Mouse (Mus musculus): ENCODE results near the gene Siva1.

Gene Siva1

DNA sequence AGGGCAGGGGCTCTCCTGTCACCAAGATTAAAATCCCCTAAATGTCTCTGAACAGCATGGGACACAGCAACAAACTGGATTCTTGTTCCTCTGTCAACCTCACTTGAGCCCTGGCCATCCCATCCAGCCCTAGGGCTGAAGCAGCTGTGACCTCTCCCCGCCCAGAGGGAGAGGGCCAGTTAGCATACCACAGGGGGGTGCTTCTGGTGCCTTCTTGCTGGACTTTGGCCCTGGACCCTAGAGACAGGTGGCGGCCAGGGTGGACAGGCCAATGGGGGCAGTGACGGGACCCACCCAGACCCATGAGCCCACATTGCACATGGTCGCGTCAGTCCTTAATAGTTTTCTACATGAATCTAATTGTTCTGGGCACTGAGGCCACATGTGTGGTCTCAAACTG lies 9.6 kb downstream of the Siva1 start:
- DNase-seq (ENCODE audit: low read depth in 1 of 2, low spot score in 2 of 2) = no peak

DNA sequence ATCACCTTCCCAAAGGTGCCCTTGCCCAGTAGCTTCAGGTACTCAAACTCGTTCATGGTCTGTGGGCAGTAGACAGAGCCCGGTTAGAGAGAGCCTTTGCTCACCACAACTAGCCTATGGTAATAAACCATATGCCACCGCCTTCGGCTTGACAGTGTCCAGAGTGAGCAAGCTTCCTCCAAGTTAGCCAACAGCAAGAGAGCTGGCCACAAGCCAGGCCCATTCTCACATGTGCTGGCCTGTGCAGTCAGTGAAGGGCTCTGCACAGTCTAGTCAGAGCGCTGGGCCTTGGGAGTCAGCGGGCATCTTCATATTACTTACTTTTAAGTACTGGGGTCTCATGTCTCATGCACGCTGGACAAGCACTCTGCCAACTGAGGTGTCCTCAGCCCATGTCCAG lies 14.1 kb downstream of the Siva1 start:
- DNase-seq (ENCODE audit: low read depth in 1 of 2, low spot score in 2 of 2) = no peak

DNA sequence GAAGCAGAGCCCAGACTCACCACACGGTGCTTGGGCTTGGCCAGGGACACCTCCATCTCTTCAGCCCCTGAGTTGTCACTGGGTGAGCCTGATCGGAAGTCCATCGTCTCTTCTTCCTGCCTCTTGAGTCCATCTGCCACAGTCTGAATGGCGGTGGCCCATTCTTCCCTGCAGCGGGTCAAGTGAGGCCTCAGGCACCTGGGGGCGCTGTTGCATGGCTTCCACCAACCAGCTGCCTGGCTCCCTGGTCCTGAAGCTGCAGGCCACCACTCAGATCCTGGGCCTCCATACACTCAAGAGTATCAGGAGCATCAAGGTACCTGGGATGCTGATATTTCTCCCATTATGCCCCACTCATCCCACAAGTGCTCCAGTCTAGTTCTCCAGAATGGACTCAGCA lies 14.6 kb downstream of the Siva1 start:
- DNase-seq (ENCODE audit: low read depth in 1 of 2, low spot score in 2 of 2) = peak; percentile 33 to 49

DNA sequence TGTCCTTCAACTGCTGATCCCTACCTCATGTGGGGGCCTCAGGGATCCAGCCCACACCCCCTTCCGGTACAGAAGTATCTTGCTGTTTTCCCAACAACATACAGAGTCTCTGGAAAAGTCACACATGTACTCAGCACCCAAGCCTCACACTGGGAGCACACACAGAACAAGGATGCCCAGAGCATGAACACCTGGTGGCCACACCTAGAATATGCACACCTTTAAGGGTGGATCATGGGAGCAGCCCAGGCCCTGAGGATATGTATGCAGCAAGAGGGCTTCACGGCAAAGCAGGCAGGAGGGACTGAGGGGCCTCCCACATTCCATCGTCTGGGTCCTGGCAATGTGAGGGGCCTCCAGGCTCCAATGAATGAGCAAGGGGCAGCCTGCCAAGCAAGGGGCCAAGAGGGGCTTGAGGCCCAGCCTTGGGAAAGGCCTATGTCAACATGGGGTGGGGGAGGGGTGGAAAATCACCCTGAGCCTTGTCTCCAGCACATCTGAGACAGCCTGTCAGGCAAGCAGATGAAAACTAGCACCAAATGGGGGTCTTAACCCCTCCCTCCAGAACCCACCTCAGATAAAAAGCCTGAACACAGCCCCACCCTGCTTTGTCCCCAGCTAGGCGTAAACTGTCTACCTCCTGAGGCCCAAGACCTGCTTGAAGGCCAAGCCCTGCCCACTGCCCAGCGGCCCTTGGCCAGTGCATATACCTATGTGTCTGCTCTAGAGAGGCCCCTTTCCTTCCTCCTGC lies 16.3 kb downstream of the Siva1 start:
- DNase-seq (ENCODE audit: low read depth in 1 of 2, low spot score in 2 of 2) = no peak

DNA sequence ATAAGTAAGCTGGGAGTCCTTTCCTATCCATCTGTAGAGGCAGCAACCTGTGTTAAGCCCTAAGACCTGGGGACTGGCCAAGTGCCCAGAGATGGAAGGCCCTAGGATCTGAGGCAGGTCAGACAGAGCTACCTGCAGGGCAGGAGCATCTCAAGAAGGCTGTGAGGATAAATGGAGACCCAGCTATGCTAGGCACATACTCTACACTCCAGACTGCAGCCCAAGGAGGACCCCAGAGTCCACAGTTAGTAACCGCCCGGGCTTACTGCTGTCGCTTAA lies 16.8 kb downstream of the Siva1 start:
- DNase-seq (ENCODE audit: low read depth in 1 of 2, low spot score in 2 of 2) = no peak

DNA sequence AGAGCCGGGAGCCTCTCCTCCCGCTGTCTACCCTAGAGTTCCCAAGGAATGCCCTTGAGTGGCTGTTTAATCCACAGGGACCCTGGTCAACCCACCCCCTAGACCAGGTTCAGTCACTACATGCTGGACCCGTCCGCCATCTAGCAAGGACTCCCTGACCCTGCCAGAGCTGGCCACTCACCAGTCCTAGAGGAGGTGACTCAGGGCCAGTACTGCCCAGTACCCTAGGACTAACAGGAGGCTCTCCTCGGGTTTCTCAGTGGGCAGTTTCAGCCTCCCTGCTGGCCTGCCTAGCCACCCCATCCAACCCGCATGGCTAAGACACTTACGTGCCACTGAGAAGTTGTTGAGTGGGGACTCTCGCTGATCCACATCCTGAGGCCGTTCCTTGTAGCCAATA lies 17.4 kb downstream of the Siva1 start:
- no peak for DNase-seq (ENCODE audit: low read depth in 1 of 2, low spot score in 2 of 2)

DNA sequence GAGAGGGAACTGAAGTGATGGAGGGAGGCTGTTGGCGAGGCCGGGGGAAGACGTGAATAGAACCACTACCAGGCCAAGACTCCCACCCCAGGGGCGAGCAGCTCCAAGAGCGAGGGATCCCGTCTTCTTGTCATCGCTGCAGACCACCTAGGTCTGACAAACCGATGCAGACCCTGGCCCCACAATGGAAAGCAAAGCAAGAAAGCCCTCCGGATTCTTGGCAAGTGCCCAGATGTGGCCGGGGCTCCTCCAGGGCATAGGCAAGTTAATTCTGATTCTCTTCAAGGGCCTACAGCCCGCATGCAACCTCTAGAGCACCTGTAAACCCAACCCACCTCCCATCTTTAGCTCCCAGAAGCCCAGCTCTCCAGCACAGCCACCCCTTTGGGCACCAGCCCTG lies 18.8 kb downstream of the Siva1 start:
- DNase-seq (ENCODE audit: low read depth in 1 of 2, low spot score in 2 of 2) = no peak

DNA sequence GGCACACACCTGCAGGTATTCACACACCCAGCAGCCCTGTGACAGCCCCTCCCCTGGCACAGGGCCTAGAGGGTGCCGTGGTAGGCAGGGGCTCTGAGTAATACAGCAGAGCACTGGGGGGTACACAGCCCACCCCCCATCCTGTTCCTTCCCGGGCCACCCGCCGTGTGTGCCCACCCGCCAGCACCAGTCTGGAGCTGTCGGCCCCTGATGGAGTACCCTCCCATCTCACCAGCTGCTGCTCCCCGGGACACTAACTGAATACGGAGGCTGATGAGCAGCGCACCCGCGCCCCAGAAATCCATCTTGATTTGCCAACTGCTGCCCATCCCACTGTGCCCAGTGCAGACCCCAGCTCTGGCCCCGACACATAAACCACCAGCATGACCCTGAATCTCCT lies 19.2 kb downstream of the Siva1 start:
- DNase-seq (ENCODE audit: low read depth in 1 of 2, low spot score in 2 of 2) = no peak

DNA sequence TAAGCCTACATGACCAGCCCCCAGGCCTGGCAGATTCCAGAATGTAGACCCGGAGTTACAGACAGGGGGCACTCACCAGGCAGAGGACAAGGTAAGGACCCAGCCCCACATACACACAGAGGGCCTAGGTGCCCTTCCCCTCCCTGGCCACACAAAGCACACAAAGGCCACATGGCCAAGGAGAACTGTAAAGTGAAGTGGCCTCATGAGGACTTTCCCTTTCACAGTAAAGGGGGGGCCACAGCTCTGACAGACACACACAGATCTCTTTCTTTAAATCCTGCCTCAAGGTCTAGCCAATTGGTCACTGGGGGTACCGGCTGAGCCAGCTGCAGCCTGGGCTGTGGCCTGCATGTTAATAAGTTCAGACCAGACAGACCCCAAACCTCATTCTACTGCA lies 19.6 kb downstream of the Siva1 start:
- DNase-seq (ENCODE audit: low read depth in 1 of 2, low spot score in 2 of 2) = no peak

DNA sequence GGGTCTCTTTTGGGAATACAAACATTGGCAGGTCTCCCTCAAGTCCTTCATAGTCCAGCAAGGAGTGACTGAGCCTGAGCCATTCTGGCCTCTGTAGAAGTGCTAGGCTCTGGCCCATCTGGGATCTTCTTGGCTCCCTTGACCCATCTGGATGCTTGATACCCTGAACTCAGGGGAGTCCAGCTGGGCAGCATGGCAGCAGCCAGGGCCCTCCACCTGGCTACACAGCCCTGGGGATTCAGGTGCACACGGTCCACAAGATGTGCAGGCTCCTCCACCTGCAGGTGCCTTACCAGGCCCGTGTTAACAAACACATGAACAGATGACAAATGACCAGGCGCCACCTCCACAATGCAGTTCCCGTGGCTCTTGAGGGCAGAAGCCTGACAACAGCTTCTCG lies 20.2 kb downstream of the Siva1 start:
- no peak for DNase-seq (ENCODE audit: low read depth in 1 of 2, low spot score in 2 of 2)

DNA sequence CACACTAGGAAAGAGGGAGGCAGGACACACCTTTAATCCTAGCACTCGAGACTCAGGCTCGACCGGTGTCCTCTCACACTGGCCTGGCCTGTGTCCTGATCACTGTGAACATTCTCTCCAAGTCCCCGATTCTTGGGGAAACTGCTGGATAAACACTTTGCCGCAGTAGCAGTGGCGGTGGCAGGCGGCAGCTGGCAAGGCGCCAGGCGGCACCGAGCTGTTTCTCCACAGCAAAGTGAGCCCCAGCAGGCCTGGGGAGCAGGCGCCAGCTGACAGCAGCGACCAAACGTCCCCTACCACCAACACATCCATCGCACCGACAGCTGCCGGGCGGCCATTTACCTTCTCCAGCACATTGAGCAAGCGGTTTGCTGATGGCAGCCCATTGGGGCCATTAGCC lies 21.0 kb downstream of the Siva1 start:
- DNase-seq (ENCODE audit: low read depth in 1 of 2, low spot score in 2 of 2) = no peak

DNA sequence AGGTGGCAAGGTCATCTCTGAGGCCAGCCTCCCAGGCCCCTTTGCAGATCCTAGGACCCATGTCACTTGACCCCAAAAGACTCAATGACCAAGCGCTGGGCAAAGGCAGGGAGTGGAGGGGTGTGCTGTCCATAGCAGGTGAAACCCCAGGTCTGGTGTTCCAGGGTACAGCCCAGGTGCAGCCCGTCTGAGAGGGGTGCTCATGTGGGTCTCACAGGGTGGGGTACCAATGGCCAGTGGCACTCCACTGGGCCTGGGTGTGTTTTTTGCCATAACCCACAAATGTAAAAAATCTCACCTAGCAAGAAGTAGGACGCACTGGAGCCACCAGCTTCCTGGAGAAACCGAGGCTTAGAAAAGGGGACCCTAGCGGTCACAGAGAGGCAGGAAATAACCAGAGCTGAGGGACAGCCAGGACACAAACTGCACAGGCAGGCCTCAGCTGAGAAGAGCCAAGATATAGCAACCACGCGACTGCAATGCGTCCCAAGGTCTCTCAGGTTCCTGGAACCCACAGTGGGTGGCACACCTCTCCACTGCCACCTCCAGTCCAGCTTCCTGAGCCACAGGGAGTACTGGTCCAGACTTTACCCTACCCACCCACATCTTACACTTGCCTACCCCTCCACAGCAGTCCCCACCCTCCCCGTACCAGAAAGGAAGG lies 21.5 kb downstream of the Siva1 start:
- DNase-seq (ENCODE audit: low read depth in 1 of 2, low spot score in 2 of 2) = no peak

DNA sequence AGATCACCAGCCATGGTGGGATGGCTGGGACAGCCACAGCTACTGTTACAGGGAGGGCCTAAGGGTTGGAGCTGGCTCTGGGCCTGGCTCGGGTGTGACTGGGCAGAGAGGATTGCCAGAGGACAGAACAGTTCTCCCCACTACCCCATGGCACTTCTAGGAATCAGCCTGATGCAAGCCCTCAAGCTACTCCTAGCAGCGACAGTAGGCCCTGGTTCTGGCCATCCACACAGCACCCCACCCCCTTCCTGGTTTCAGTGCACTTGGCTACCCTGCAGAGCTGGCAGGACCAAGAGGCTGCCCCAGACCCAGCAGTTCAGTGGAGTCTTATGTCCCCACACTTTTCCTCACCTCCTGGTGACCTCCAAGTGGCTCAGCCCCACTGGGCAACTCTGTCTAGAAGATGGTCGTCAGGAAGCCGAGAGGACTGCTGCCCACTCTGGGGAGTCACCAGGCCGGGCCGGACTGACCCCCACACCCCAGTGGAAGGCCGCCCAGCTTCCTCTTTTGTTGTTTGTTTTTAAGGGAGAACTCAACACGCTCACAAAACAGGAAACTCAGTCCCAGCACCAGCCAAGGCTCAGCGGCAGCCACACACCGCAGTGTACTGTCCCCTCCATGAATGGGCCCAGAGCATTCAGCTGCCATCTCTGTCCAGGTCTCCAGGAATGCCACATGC lies 23.3 kb downstream of the Siva1 start:
- DNase-seq (ENCODE audit: low read depth in 1 of 2, low spot score in 2 of 2) = peak in 1 of 2 experiments; percentile 60

DNA sequence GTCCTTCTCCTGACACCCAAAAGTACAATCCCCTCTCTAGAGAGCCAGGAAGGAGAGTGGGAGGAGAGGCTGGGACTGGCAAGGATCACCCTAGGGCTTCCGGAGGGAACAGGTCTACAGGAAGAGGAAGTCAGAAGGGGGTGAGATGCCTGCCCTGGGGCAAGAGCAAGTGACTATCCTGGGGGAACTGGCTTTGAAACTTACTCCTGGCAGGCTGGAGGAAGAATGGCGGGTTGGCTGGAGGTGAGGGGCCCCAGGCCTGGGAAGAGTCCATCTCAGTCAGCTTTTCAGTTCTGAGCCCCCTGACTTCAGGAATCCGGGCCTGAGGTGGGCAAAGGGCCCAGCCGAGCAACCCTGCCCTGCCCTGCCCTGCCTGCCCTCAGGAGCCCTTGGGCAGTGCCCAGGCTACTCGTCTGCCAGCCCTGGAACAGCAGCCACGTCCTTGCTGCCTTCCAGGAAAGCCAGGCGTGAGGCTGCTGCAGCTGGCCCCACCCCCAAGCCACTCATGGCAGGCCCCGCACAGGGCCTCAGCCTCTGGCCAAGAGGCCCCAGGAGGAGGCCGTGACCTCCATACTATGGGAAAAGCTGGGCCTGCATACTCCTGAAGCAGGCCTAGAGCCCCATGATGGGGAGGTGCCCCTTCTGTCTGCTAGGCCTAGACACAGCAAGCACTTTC lies 26.4 kb downstream of the Siva1 start:
- no peak for DNase-seq (ENCODE audit: low read depth in 1 of 2, low spot score in 2 of 2)

DNA sequence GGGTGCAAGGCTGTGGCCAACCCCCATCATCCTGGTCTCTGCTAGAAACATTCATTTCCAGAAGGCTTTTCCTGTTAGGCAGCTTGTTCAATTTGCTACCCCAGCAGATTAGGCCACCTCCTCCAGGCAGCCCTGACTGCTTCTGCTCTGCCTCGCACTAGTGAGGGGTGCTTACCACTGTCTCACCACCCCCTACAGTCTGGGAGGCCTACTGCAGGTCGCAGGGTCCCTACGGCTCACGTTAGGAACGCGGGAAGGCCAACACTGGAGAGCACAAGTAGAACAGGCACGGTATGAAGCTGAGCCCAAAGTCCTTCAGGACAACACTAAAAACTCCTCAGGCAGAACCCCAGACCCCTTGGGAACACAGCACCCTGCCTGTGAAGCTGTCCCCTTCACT lies 27.4 kb downstream of the Siva1 start:
- no peak for DNase-seq (ENCODE audit: low read depth in 1 of 2, low spot score in 2 of 2)

DNA sequence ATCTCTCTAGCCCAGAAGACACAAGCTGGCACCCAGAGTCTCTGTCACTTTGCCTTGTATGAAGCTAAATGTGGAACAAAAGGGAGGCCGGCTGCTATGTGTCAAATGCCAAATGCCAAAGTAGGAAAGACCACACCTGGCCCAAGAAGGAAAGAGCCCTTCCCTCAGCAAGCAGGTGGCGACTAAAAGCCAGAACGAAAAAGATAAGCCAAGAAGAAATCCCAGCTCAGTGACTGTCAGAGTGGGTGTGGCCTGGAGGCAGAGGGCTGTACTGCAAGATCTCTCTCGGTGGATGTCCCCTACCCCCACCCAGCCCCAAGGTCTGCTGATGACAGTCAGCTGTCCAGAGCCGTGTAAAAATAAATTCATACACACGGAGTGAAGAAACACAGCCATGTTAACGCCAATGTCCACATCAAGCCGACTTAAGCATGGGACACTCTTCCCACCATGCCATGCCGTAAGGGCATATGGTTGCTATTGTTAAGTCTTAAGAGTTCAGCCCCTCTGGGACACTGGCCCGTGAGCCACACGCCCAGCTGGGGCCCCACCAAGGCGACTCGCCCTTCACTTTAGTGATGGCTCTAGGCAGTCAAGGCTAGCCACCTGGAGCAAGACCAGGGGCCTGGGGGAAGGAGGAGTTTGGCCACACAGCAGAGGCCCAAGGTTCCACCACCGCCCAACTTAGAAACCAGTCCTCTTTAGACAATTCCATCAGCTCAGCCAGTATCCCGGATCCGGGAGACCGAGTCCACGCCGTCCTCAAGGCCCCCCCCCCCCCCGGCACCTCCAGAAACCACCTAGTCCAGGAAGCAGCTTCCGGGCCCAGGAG lies 28.5 kb downstream of the Siva1 start:
- DNase-seq (ENCODE audit: low read depth in 1 of 2, low spot score in 2 of 2) = no peak

DNA sequence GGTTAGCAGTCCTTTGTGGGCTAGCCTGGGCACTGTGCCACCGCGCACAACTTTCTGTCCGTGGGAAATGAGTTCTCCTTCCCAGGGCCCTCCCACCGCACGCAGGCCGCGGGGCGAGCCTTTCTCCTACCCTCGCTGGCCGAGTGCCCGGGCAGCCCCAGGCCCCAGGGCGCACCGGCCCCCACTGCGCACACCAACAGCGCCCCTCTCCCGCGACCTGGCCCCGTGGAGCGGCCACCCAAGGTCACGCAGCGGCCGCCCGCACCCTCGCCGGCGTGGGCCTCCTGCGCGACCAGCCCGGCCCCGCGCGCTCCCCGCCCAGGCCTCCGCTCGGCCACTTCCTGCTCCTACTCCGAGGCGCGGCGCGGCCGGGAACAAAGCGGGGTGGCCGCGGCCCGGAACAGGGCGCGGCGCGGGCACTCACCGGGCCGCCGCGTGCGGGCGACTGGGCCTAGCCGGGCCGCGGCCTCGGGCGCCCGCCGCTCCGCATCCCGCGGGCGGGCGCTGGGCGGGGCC lies 29.2 kb downstream of the Siva1 start:
- DNase-seq (ENCODE audit: low read depth in 1 of 2, low spot score in 2 of 2) = peak in 1 of 2 experiments; percentile 20

DNA sequence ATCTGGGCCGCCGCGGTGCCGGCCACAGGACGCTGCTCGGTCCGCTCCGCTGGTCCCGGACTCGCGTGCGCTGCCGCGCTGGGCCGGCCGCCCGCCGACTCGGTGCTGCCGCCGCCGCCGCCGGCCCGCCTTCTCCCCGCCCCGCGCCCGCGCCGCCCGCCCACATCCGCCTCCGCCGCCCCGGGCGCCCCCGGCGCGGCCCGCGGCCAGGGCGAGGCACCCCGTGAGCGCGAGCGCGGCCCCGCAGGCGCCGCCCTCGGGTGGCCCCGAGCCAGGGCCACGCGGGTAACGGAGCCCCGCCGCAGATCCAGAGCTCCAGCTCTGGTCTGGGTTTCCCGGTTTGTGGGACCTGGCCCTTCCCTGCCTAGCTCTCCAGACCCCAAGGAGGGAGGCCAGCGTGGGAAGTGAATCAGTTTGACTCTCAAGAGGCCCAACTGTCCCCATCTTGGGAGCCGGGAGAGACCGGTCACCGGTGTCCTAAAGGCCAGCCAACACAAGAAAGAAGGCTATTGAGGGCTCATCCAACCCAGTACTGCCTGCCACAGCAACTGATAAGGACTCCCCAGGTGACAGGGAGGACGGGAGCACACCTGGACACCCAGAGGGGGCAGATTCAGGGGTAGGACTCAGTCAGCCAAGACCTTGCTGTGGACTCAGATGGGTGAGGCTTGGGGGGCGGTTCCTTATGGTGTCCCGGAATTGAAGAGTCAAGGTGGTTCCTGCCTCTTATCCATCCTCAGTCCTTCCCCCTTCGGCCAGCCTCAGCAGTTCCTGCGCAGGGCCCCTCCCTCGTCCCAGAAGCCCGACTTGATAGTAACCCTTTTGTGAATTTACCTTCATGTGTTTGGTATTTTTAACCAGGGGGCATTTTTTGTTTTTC lies 29.9 kb downstream of the Siva1 start, which contains the start of gene Akt1:
Akt1 (minus strand) TSS at position 753 of the 880 bp plus-strand sequence.
- peak in 1 of 2 experiments; percentile 31 for DNase-seq (ENCODE audit: low read depth in 1 of 2, low spot score in 2 of 2)

DNA sequence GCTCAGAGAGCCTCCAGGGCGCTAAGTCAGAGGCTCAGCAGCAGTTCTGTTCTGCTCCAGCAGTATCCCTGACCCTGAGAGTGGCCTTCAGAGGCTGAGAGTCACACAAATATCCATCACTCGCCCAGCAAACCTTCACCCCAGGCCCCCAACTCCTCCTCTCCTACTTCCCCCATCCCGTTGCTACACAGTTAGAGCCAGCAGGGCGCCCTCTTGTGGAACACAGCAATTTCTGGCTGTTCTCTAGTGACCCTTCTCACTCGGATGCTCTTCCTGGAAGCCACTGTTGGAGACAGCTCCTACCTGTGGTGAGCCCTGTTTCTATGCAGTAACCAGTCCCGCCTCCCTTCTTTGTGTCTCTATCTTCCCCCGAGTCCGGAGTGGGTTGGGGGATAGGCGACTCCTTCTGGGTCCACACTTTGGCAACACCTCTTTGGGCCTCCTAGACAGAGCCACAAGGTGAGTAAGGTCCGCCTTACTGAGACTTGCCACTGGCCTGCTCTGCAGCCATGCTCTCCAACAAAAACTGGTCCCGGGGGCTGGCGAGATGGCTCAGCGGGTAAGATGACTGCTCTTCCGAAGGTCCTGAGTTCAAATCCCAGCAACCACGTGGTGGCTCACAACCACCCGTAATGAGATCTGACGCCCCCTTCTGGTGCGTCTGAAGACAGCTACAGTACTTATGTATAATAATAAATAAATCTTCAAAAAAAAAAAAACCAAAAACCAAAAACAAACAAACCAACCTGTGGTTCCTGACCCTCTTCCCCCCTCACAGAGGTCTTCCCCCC lies 31.0 kb downstream of the Siva1 start:
- DNase-seq (ENCODE audit: low read depth in 1 of 2, low spot score in 2 of 2) = peak; percentile 58 to 81

All from monocyte, adult 2 months (primary cell).